Mouse (Mus musculus): Measurements from ENCODE around the gene Ttc41.

Ttc41 gene

DNA sequence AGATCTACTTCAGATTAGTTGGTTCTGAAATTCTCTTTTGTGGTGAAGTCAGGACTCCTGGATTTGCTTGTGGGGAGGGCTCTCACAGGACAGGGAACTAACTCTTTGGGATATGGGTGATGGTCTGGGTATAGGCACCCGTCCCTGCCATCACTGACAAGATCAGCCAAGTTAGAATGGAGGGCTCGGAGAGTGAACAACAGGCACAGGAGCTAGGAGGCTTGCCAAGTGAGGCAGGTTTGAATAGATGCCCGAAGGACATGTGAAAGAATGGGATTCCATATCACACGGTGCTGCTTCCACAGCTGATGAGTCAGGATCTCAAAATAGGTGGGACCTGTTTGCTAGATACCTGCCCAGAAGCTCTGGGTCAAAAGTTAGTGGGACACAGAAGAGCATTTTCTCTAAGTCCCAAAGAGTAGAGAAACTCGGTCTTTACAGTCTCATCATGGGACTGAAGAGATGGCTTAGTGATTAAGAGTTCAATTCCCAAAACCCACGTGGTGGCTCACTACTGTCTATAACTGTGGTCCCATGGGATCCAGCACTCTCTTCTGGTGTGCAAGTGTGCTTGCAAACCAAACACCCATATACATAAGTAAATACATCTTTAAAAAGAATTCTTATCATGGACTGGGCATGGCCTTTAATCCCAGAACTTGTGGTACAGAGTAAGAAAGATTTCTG lies 50.3 kb downstream of the Ttc41 start:
- no peak for DNase-seq

- no peak for DNase-seq
Measured at GRCm38 (mm10) chr10:86757724-86758123, 52.1 kb downstream of the Ttc41 start.

GRCm38 (mm10) chr10:86758211-86758610 lies 52.6 kb downstream of the Ttc41 start:
- DNase-seq = no peak

DNA sequence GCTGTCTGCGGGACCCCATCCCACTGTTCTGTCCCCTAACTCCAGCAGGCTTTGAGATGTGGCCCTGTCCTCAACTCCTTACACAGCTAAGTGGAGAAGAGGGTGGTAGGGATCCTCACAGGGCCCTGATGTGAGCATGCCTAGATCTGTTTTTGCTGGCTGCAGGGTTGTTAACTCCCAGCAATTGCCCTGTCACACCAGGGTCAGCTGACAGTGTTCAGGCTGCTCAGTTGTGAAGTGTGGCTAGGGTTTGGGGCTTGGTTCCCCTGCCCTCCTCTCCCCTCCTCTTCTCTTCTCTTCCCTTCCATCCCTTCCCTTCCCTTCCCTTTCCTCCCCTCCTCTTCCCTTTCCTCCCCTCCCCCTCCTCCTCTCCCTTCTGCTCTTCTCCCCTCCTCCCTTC lies 55.6 kb downstream of the Ttc41 start:
- no peak for DNase-seq

DNA sequence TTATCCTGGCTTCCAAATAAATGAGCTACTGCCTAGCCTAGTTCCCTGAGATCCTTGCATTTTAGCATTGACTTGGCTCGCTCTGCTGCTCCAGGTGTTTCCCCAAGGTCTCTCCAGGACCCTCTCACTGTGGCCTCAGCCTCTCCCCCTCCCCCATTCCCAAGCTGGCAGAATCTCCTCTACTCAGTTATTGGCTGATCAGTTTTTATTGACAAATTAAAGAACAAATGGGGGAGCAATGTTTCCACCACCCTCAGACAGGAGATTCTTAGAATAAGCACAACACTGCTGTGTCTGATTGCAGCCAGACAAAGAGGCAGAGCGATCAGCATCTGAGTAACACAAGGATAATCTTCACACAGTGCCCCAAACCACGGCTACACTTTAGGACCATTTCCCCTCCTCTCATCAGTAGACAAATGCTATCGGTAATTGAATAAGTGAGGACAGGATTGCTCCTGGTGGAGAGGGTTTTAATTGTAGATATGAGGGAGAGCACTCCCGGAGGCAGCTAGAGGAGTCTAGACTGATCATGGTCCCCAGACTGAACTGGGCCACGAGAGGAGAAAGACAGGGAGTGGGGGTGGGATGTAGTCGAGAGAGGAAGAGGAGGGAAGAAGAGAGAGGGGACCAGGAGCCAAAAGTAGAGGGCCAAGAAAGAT lies 56.2 kb downstream of the Ttc41 start:
- no peak for DNase-seq

DNA sequence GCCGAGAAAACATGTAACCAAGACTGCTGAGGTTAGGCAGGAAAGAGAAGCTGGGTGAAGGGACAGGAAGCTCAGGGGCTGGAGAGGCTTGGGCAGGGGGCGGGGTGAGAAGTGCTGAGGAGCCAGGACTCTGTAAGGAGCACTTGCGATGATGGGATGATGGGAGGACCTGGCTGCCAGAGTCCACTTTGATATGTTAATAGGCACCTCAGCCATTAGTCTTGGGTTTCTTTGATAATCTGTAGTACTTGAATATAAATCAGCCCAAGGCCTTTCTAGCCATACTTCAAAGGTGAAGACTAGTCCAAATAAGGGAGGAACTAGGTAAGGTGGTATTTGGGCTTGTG lies 56.7 kb downstream of the Ttc41 start:
- no peak for DNase-seq

- no peak for DNase-seq
Measured at GRCm38 (mm10) chr10:86763672-86764071, 58.1 kb downstream of the Ttc41 start, which contains the start of gene Gm49358. Gene Gm49358 (plus strand): TSS chr10:86763972.

GRCm38 (mm10) chr10:86765344-86765966 lies 59.8 kb downstream of the Ttc41 start:
- no peak for DNase-seq

DNA sequence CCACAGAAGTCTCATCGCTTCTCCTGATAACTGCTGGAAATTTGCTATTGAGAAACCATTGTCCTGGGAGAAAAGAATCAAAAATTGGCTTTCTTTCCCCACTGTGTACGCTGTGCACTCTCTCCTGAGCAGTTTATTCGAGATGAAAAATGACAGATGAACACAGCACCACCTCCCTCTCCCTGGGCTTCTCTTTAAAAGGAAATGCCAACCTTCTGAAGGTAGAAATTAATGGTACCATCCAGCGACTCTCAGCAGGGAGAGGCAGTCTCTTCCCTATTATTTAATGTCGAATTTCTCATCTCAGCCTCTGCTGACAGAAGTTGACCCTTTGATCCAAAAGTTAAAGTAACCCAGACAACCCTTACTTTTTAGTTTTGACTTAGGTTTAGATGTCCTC lies 63.6 kb downstream of the Ttc41 start:
- no peak for DNase-seq

DNA sequence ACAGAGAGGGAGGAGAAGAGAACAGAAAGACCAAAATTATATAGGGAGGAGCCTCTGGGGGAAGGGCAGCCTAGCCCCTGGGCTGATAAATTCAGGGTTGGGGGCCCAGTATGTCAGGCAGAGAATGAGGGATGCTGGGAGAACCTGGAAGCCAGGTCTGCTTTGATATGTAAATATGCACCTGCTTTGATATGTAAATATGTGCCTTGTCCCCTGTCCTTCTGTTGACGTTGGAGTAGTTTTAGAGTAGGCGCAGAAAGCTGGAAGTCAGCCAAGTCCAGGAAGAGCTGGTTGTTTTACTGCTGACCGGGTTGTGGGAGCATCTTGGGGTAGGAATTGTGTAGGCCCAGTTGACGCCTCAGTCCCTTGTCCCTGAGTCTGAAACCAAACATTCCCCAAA lies 64.2 kb downstream of the Ttc41 start:
- no peak for DNase-seq

GRCm38 (mm10) chr10:86771701-86772100 lies 66.1 kb downstream of the Ttc41 start:
- DNase-seq = no peak

DNA sequence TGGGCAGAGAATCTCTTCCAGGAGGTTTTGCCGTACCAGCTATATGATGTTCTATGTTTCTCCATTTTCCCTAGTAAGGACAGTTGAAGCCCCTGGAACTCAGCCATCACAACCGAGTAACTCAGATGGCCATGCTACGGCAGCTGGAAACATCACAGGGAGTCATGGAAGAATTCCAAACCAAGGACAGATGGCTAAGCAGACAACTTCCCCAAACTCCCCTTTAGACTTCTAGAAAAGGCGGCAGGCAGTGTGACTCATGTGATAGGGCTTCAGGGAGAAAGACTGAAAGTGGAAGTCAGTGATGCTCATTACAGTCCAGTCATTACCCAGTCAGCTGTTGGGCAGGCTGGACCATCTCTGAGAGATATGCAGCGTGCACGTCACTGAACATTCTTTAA lies 66.6 kb downstream of the Ttc41 start:
- DNase-seq = peak; percentile 16

DNA sequence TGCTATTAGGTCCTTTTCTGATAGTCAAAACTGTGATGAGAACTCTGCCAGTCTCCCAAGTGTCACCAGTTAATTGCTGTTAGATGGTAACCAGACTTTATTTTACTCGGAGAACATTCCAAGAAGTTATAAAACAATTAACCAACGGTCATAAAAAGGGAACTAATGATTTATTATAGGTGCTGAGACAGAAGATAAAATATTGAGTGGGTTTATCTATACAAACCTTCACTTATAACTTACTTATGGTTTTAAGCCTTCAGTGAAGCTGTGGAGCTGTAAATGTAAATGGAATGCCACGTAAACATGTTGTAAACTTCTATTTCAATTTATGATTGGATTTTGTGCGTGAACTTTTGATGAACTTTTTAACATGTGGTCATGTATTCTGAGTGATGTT lies 67.7 kb downstream of the Ttc41 start:
- DNase-seq = no peak

DNA sequence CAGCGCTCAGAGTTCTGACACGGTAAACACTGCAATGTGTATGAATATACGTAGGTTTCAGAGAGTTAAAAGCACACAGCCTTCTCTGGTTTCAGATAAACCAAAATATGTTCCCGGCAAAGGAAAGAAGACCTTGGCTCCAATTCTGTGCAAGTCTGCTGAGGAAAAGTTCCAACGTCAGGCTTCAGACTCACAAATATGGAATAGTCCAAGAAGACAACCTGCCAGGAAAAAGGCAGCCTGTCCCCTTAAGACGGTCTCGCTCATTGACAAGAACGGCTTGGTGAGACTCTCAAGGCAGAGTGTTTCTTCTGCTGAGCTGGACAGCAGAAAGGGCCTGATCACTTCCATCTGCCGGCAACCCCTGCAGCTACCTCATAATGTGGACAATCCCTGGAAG lies 70.7 kb downstream of the Ttc41 start:
- no peak for DNase-seq

- no peak for DNase-seq
Measured at GRCm38 (mm10) chr10:86777614-86778319, 72.2 kb downstream of the Ttc41 start.

DNA sequence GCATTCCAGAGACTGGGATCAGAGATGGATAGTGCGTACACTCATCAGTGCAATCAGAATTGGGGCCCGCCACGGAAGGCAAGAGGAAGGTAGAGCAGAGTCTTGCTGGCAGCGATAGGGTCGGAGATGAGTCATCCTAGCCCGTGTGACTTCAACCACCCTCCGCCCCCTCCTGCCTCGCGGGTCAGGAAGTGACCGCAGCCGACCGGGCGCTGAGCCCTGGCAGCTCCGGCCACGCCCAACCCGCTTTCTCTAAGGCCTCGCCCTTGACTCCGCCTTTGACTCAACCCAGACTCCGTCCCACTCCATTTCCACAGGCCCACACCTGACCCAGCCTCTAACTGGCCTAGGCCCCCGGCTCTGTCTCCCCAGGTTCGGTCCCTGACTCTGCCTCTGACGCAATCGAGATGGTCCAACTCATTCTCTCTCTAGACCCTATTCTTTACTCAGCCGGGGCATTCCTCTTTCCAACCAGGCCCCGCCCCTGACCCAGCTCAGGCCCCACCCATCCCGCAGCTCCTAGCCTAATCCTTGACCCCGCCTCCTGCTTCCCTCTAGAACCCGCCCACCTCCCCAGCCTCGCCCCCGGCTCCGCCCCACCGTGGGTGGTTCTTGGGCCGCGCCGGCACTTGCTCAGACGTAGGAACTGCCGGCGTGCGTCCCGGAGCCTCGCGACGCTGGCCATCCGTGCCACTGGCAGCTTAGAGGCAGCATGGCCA lies 72.9 kb downstream of the Ttc41 start, which contains the start of gene Nt5dc3:
TSS of gene Nt5dc3 (plus strand) at position 608 of the 719 bp plus-strand sequence.
- peak; percentile 99 for DNase-seq

- peak; percentile 39 for DNase-seq
Measured at GRCm38 (mm10) chr10:86779117-86779755, 73.6 kb downstream of the Ttc41 start.

DNA sequence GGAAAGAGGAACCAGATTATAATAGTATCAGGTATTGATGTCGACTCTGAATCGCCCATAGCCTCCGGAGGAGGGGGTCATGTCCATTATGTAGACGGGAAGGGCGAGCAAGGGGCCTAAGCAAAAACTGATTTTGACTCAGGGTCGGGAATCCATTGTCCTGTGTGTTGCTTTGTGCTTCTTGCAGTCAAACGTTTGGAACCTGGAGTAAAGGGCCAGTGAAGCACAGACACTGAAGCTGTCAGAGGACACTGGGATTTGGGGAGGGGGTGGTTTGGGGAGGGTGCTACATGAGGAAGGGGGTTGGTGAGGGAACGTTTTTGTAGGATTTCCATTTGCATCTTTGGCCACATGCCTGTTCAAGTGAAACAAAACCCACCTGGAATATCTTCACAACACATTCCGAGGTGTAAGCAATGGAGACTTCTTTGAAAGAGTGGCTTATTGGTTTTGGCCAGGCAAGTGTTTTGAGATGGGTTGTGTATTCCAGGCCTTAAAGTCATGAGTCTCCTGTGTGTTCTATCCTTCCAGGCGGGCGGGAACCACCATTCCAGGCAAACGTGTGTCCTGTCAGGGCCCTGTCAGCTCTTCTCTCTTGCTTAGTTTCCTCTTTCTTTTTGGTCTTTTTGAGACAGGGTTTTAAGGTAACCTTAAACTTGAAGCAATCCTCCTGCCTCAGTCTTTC lies 74.3 kb downstream of the Ttc41 start:
- no peak for DNase-seq

GRCm38 (mm10) chr10:86781641-86782040 lies 76.0 kb downstream of the Ttc41 start:
- no peak for DNase-seq

GRCm38 (mm10) chr10:86782656-86783055 lies 77.0 kb downstream of the Ttc41 start:
- no peak for DNase-seq

- DNase-seq = peak; percentile 11
Measured at GRCm38 (mm10) chr10:86783561-86783960, 78.0 kb downstream of the Ttc41 start.

All from lung, postnatal 36 days (tissue).